In genomic region chr11:74438249-74438648, GRCm38 (mm10) we compare ENCODE assay signal across 30 mouse cellular contexts.
A peak's percentile ranks its signal among the peaks of the same experiment; 100 is the strongest.
DNase-seq lines count a peak whose midpoint lies in the region; ATAC-seq and TF ChIP-seq lines count a peak whose summit lies in the region.
"Had no signal": no experiment of that assay in that cellular context is flagged by ENCODE, and none has a peak within 500 bp of the region (broad histone marks: within the 10 kb centered on the region; RNA-seq: fewer than 3 reads in every experiment).

No protein-coding gene starts in this region.

- peak in 1 of 2 experiments; percentile 74 for DNase-seq in heart, adult 2 months
- peak; percentile 66 for DNase-seq in heart, postnatal 0 days (ENCODE audit: low spot score)
- DNase-seq in adrenal gland, adult (ENCODE audit: inconsistent age in 2 of 2, low spot score in 1 of 2), result no peak
- no peak for DNase-seq in liver
- no peak for DNase-seq in lung, adult 2 months
- DNase-seq: adrenal gland, adult 2 months; B cell, adult 2 months; cerebellum, adult 18-20 months; cerebellum, postnatal 14 days; gastrocnemius, postnatal 25 days; kidney, adult 9 months; kidney, postnatal 4 days; layer of hippocampus, adult 9-11 months; left cerebral cortex, postnatal 4 days; lung, postnatal 10 days; thymus, postnatal 14 days had no signal

- intact Hi-C loops in heart, adult 2 months (cut with DNase I), result no loop called here

- no peak for TF ChIP-seq CTCF in heart, adult 2 months (IDR thresholded peaks at IDR 0.05)
- TF ChIP-seq CTCF in heart, postnatal 0 days (IDR thresholded peaks at IDR 0.05; ENCODE audit: low read depth), result no peak
- TF ChIP-seq CTCF in small intestine, adult 2 months (IDR thresholded peaks at IDR 0.05; ENCODE audit: extremely low read depth, insufficient read length, insufficient replicate concordance, low read depth, low read length), result no peak
- no peak for TF ChIP-seq CTCF in lung, adult 2 months (IDR thresholded peaks at IDR 0.05; ENCODE audit: insufficient read depth, low read length)

- no peak for TF ChIP-seq POLR2A in heart, adult 2 months (IDR thresholded peaks at IDR 0.05; ENCODE audit: insufficient read depth, low read depth, low read length)
- TF ChIP-seq POLR2A in small intestine, adult 2 months (IDR thresholded peaks at IDR 0.05; ENCODE audit: low read depth, low read length), result no peak
- TF ChIP-seq POLR2A in lung, adult 2 months (IDR thresholded peaks at IDR 0.05; ENCODE audit: borderline replicate concordance, extremely low read depth, low read depth, low read length), result no peak

- H3K79me2 ChIP-seq in heart, adult 2 months (replicated peaks; ENCODE audit: control insufficient read depth, insufficient read depth, low read length), result no peaks in the 10 kb centered on the region

- peak overlapping the region; percentile 53 for H3K27ac ChIP-seq in heart, adult 2 months
- peak overlapping the region; percentile 57; the same call in 1 of the 2 replicates for H3K27ac ChIP-seq in heart, embryonic 11.5 days (ENCODE audit: low read depth, low read length)
- H3K27ac ChIP-seq in heart, postnatal 0 days (ENCODE audit: low read depth), result no peak overlapping the region
- H3K27ac ChIP-seq in small intestine, adult 2 months (ENCODE audit: insufficient read depth, low read depth, low read length), result 0 out of 2 replicates have a peak overlapping the region, but pooled peaks have one; percentile 39
- H3K27ac ChIP-seq: embryonic facial prominence, embryonic 13.5 days; forebrain, embryonic 12.5 days; hindbrain, embryonic 10.5 days; limb, embryonic 15.5 days; liver, embryonic 15.5 days; midbrain, embryonic 12.5 days; neural tube, embryonic 13.5 days had no signal

- no peak overlapping the region for H3K4me3 ChIP-seq in heart, adult 2 months
- no peak overlapping the region for H3K4me3 ChIP-seq in heart, embryonic 11.5 days (ENCODE audit: low read depth, low read length)
- H3K4me3 ChIP-seq in heart, postnatal 0 days (ENCODE audit: low read depth, low read length), result no peak overlapping the region
- no peak overlapping the region for H3K4me3 ChIP-seq in small intestine, adult 2 months (ENCODE audit: low read depth, low read length)
- no peak overlapping the region for H3K4me3 ChIP-seq in lung, adult 2 months (replicated peaks; ENCODE audit: extremely low read depth, low read depth, low read length)
- H3K4me3 ChIP-seq: embryonic facial prominence, embryonic 13.5 days; erythroblast, embryonic 14.5 days; forebrain, embryonic 12.5 days; hindbrain, embryonic 10.5 days; limb, embryonic 15.5 days; liver, embryonic 15.5 days; midbrain, embryonic 12.5 days; neural tube, embryonic 13.5 days had no signal

- H3K36me3 ChIP-seq in heart, adult 2 months (ENCODE audit: control insufficient read depth, insufficient read depth, low read length), result no peaks in the 10 kb centered on the region; the same call in 1 of the 2 replicates
- no peaks in the 10 kb centered on the region for H3K36me3 ChIP-seq in heart, embryonic 11.5 days (ENCODE audit: control insufficient read depth, insufficient read depth, low read length)
- no peaks in the 10 kb centered on the region for H3K36me3 ChIP-seq in heart, postnatal 0 days (replicated peaks; ENCODE audit: control insufficient read depth, insufficient read depth, low read length)
- H3K36me3 ChIP-seq in small intestine, adult 2 months (ENCODE audit: control insufficient read depth, insufficient read depth, low read length), result peaks cover 12% of the 10 kb centered on the region; the same call in 1 of the 2 replicates
- H3K36me3 ChIP-seq: embryonic facial prominence, embryonic 13.5 days; forebrain, embryonic 12.5 days; hindbrain, embryonic 10.5 days; limb, embryonic 15.5 days; liver, embryonic 15.5 days; midbrain, embryonic 12.5 days; neural tube, embryonic 13.5 days had no signal

- H3K9me3 ChIP-seq in heart, embryonic 11.5 days (replicated peaks; ENCODE audit: control insufficient read depth, low read length), result no peaks in the 10 kb centered on the region
- no peaks in the 10 kb centered on the region for H3K9me3 ChIP-seq in heart, postnatal 0 days (replicated peaks; ENCODE audit: control insufficient read depth, low read length)
- H3K9me3 ChIP-seq: embryonic facial prominence, embryonic 13.5 days; forebrain, embryonic 12.5 days; G1E; hindbrain, embryonic 10.5 days; limb, embryonic 15.5 days; liver, embryonic 15.5 days; midbrain, embryonic 12.5 days; neural tube, embryonic 13.5 days had no signal

- peak overlapping the region; percentile 14 for H3K4me2 ChIP-seq in heart, embryonic 11.5 days
- no peak overlapping the region for H3K4me2 ChIP-seq in heart, postnatal 0 days (ENCODE audit: low read depth, low read length)
- H3K4me2 ChIP-seq: embryonic facial prominence, embryonic 13.5 days; forebrain, embryonic 12.5 days; limb, embryonic 15.5 days; liver, embryonic 15.5 days; midbrain, embryonic 12.5 days; neural tube, embryonic 13.5 days had no signal

- peak; percentile 78 for TF ChIP-seq EP300 in heart, adult 2 months (IDR thresholded peaks at IDR 0.05; ENCODE audit: insufficient read depth, low read depth, low read length)
- peak; percentile 72; the same call in 1 of the 2 replicates for TF ChIP-seq EP300 in heart, postnatal 0 days (IDR thresholded peaks at IDR 0.05; ENCODE audit: low read depth)

- no peak overlapping the region for H3K9ac ChIP-seq in heart, adult 2 months (ENCODE audit: low read depth, low read length)
- no peak overlapping the region for H3K9ac ChIP-seq in heart, embryonic 11.5 days (ENCODE audit: low read depth, low read length)
- no peak overlapping the region for H3K9ac ChIP-seq in heart, postnatal 0 days (replicated peaks; ENCODE audit: low read depth, low read length)
- H3K9ac ChIP-seq: embryonic facial prominence, embryonic 13.5 days; forebrain, embryonic 12.5 days; limb, embryonic 15.5 days; liver, embryonic 15.5 days; midbrain, embryonic 12.5 days; neural tube, embryonic 13.5 days had no signal

- H3K4me1 ChIP-seq in heart, adult 2 months (ENCODE audit: control insufficient read depth, insufficient read depth, low read length), result peaks cover 6% of the 10 kb centered on the region
- peaks cover 28% of the 10 kb centered on the region for H3K4me1 ChIP-seq in heart, embryonic 11.5 days (ENCODE audit: control insufficient read depth, insufficient read depth, low read length)
- peaks cover 23% of the 10 kb centered on the region for H3K4me1 ChIP-seq in heart, postnatal 0 days (ENCODE audit: control insufficient read depth, insufficient read depth)
- peaks cover 24% of the 10 kb centered on the region for H3K4me1 ChIP-seq in small intestine, adult 2 months (ENCODE audit: control insufficient read depth, insufficient read depth, insufficient read length, low read length)
- no peaks in the 10 kb centered on the region for H3K4me1 ChIP-seq in lung, adult 2 months (ENCODE audit: control insufficient read depth, insufficient read depth, low read length)
- H3K4me1 ChIP-seq: embryonic facial prominence, embryonic 13.5 days; forebrain, embryonic 12.5 days; hindbrain, embryonic 10.5 days; limb, embryonic 15.5 days; liver, embryonic 15.5 days; midbrain, embryonic 12.5 days; neural tube, embryonic 13.5 days had no signal

- ATAC-seq in heart, embryonic 11.5 days (replicated peaks; ENCODE audit: insufficient number of reproducible peaks, low FRiP score, low TSS enrichment), result peak; percentile 55; the same call in 1 of the 2 replicates
- peak; percentile 88 for ATAC-seq in heart, postnatal 0 days (ENCODE audit: insufficient read depth, low read depth)
- ATAC-seq: hindbrain, embryonic 16.5 days had no signal

- WGBS in heart, adult 2 months, result 51% methylated on average over 4 of the region's 4 CpGs
- WGBS in heart, embryonic 11.5 days (ENCODE audit: insufficient replicate concordance), result 34% methylated on average over 4 of the region's 4 CpGs
- WGBS in heart, postnatal 0 days, result 32% methylated on average over 4 of the region's 4 CpGs
- 81% methylated on average over 4 of the region's 4 CpGs for WGBS in small intestine, adult 2 months
- WGBS in lung, adult 2 months, result 83% methylated on average over 4 of the region's 4 CpGs

- H3K27me3 ChIP-seq in heart, adult 2 months (ENCODE audit: control insufficient read depth, insufficient read depth, low read length), result no peaks in the 10 kb centered on the region
- no peaks in the 10 kb centered on the region for H3K27me3 ChIP-seq in heart, embryonic 11.5 days (ENCODE audit: control insufficient read depth, insufficient read depth, low read length)
- H3K27me3 ChIP-seq in heart, postnatal 0 days (ENCODE audit: control insufficient read depth, insufficient read depth, low read length), result no peaks in the 10 kb centered on the region
- H3K27me3 ChIP-seq in small intestine, adult 2 months (ENCODE audit: control insufficient read depth, insufficient read depth, low read length), result no peaks in the 10 kb centered on the region
- H3K27me3 ChIP-seq: CH12.LX; embryonic facial prominence, embryonic 13.5 days; forebrain, embryonic 12.5 days; limb, embryonic 15.5 days; liver, embryonic 15.5 days; midbrain, embryonic 12.5 days; neural tube, embryonic 13.5 days; Patski had no signal
